Mouse (Mus musculus) heart, embryonic 15.5 days (tissue): ENCODE results near the gene Klhl2. TPM values are rescaled to one million over a fixed set of nuclear protein-coding genes. Genes with fewer than 3 reads are reported as not detected.

Source experiments
- ATAC-seq: fragments of 200-750 bp; cut with Nextera tagmentation; replicated peaks from 2 replicates; pipeline ENCODE4 v1.8.0; 2017; ENCODE audit warnings: low read depth, moderate TSS enrichment; ENCODE audit not compliant: insufficient number of reproducible peaks, insufficient read depth, low FRiP score
- H3K27ac ChIP-seq: fragments of 300-500 bp; sonication (generic); 2 replicates; pipeline ENCODE4 v1.5.1; 2015; ENCODE audit warnings: mild to moderate bottlenecking, inconsistent platforms
- H3K27me3 ChIP-seq: fragments of 300-500 bp; sonication (generic); 2 replicates; pipeline ENCODE4 v1.6.1; 2015; ENCODE audit warnings: inconsistent platforms
- H3K36me3 ChIP-seq: fragments of 300-500 bp; sonication (generic); 2 replicates; pipeline ENCODE4 v1.6.1; 2015; ENCODE audit warnings: mild to moderate bottlenecking, inconsistent platforms
- H3K4me1 ChIP-seq: fragments of 300-500 bp; sonication (generic); replicated peaks from 2 replicates; pipeline ENCODE4 v1.6.1; 2015; ENCODE audit warnings: inconsistent platforms
- H3K4me2 ChIP-seq: fragments of 300-500 bp; sonication (generic); 2 replicates; pipeline ENCODE4 v1.6.1; 2015; ENCODE audit warnings: inconsistent platforms, mild to moderate bottlenecking, moderate library complexity
- H3K4me3 ChIP-seq: fragments of 300-500 bp; sonication (generic); 2 replicates; pipeline ENCODE4 v1.5.1; 2015; ENCODE audit warnings: mild to moderate bottlenecking, inconsistent platforms
- H3K9ac ChIP-seq: fragments of 300-500 bp; sonication (generic); 2 replicates; pipeline ENCODE4 v1.6.1; 2015; ENCODE audit warnings: mild to moderate bottlenecking, inconsistent platforms
- H3K9me3 ChIP-seq: fragments of 300-500 bp; sonication (generic); replicated peaks from 2 replicates; pipeline ENCODE4 v1.6.1; 2016; ENCODE audit warnings: inconsistent platforms
- WGBS: fragments of 180-500 bp; shearing (Covaris S2); methylation state at CpG from one replicate; pipeline ENCODE4 v1.1.7; 2015; ENCODE audit warnings: mixed read lengths; 5-methylcytosine and 5-hydroxymethylcytosine counted together
- polyA plus RNA-seq: library from polyadenylated mRNA; unstranded; fragments of >200 nt; fragmentation: Nextera tagmentation; extraction: Ambion mirVana; gene quantifications from 2 replicates; pipeline ENCODE4 v1.2.1, GENCODE M21; 2015

Klhl2 gene
- polyA plus RNA-seq, 1 experiment from 2014 or later, result 11.3 TPM

DNA sequence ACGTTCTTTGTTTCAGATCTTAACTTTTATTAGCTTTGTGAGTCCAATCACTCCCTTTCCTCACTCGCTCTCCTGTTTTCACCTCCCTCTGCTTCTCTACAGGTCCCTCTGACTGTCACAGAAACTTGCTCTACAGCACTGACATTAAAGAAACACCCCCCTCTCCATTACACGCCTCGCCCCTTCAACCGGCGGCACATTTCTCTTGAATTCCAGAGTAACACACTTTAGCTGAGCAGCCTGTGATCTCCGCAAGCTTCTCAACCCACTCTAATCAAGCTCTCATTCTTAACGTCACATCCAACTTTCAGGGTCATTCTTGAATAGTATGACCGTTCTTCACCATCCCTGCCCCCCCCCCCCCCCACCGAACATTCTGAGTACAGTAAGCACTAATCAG is 52.1 kb downstream of the Klhl2 start:
- Histone ChIP-seq H3K4me3 (no peak overlapping the region), H3K36me3 (no peaks in the 10 kb centered on the region), H3K4me2 (no peak overlapping the region), H3K27ac (no peak overlapping the region), H3K27me3 (no peaks in the 10 kb centered on the region), H3K9ac (no peak overlapping the region), H3K9me3 (no peaks in the 10 kb centered on the region), H3K4me1 (peaks cover 3% of the 10 kb centered on the region; the same call in 1 of the 2 replicates)
- WGBS, result 74% methylated on average over 10 of the region's 10 CpGs
- no peak for ATAC-seq

DNA sequence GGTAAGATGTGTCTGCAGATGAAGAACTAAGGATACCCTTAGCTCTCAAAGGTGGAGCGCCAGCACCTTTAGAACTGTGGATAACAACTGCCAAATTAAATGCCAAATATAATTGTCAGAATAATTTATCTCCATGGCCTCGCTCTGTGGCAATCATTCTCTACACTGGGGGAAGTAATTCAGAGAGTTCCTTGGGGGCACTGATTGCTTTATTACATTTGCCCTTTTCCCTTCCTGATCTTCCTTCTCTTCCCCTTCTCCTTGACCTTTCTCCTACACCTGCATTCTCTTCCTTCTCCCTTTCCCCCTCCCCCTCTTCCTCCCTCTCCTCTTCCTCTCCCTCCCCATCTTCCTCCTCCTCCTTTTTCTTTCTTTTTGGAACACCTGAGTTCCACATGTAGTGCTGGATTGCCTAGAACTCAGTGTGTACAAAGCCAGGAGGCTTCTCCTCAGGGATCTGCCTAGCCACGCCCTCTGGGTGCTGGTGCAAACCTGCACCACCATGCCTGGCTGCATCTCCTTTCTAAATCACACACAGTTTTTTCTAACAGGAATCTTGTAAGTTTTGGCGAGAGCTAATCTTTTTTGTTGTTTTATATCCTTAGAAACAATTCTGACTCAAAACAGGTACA is 58.5 kb downstream of the Klhl2 start:
- Histone ChIP-seq H3K9ac (no peak overlapping the region), H3K36me3 (no peaks in the 10 kb centered on the region), H3K27me3 (no peaks in the 10 kb centered on the region), H3K9me3 (no peaks in the 10 kb centered on the region), H3K4me1 (peaks cover 6% of the 10 kb centered on the region; the same call in 1 of the 2 replicates), H3K27ac (no peak overlapping the region), H3K4me3 (no peak overlapping the region), H3K4me2 (no peak overlapping the region)
- ATAC-seq, result no peak
- WGBS, result 83% methylated on average over 4 of the region's 4 CpGs

DNA sequence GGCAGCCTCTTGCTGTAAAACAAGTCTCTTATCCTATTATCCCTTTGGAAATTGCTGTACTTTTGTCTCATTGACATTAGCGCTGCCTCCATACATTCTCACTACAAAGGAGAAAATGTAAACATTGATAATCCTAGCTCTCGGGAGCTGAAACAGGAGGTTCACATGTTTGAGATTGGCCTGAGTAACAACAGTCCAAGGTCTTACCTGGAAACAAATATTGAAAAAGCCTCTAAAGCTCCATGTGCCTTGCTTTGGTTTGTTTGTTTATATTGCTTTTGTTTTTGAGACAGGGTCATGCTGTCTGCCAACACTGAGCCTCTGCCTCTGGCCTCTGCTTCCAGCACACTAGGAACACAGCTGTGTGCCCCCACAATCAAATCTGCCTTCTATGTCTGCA is 59.4 kb downstream of the Klhl2 start:
- H3K9ac ChIP-seq, result no peak overlapping the region
- H3K4me2 ChIP-seq, result no peak overlapping the region
- H3K4me1 ChIP-seq, result peaks cover 6% of the 10 kb centered on the region; the same call in 1 of the 2 replicates
- no peaks in the 10 kb centered on the region for H3K36me3 ChIP-seq
- WGBS, result 59% methylated on average over 2 of the region's 2 CpGs
- no peak for ATAC-seq
- H3K27ac ChIP-seq, result no peak overlapping the region
- H3K9me3 ChIP-seq, result no peaks in the 10 kb centered on the region
- no peak overlapping the region for H3K4me3 ChIP-seq
- H3K27me3 ChIP-seq, result no peaks in the 10 kb centered on the region

DNA sequence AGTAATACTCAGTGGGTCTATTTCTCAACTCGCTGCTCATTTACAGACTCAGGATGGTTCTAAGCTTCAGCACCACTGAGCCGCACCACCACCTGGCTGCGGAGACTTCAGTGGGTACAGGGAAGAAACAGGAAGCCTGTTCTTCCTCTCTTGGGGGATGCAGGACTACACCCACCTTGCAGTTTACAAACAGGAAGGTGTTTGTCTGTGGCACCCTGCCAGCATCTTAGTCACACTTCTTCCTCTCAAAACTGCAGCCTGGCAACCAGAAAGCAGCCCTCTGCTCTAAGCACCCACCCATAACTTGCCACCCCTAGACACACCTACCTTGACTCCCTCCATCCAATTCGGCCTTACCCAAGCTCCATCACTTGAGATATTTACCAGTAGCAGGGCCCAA is 61.1 kb downstream of the Klhl2 start:
- Histone ChIP-seq H3K27ac (no peak overlapping the region), H3K4me2 (no peak overlapping the region), H3K27me3 (no peaks in the 10 kb centered on the region), H3K4me3 (no peak overlapping the region), H3K4me1 (peaks cover 6% of the 10 kb centered on the region; the same call in 1 of the 2 replicates), H3K36me3 (no peaks in the 10 kb centered on the region), H3K9ac (no peak overlapping the region), H3K9me3 (no peaks in the 10 kb centered on the region)
- ATAC-seq, result no peak
- 85% methylated on average over 4 of the region's 4 CpGs for WGBS

DNA sequence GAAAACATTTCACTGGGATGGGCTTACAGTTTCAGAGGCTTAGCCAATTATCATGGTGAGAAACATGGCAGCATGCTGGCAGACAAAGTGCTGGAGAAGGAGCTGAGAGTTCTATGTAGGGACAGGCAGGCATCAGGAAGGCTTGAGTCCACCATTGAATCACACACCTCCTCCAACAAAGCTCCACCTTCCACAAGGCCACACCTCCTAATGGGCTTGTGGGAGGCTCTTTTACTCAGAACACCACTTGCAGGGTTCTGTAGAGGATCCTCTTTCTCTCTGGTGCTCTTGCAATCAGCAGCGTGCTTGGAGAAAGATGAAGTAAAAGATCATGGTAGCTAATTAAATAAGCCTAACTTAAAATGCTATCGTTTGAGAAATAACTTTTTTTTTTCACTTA is 63.0 kb downstream of the Klhl2 start:
- no peak overlapping the region for H3K4me3 ChIP-seq
- no peak overlapping the region for H3K9ac ChIP-seq
- WGBS, result 83% methylated on average over 2 of the region's 2 CpGs
- no peaks in the 10 kb centered on the region for H3K9me3 ChIP-seq
- H3K27ac ChIP-seq, result no peak overlapping the region
- H3K4me1 ChIP-seq, result peaks cover 3% of the 10 kb centered on the region; the same call in 1 of the 2 replicates
- no peaks in the 10 kb centered on the region for H3K27me3 ChIP-seq
- no peak for ATAC-seq
- no peak overlapping the region for H3K4me2 ChIP-seq
- no peaks in the 10 kb centered on the region for H3K36me3 ChIP-seq

DNA sequence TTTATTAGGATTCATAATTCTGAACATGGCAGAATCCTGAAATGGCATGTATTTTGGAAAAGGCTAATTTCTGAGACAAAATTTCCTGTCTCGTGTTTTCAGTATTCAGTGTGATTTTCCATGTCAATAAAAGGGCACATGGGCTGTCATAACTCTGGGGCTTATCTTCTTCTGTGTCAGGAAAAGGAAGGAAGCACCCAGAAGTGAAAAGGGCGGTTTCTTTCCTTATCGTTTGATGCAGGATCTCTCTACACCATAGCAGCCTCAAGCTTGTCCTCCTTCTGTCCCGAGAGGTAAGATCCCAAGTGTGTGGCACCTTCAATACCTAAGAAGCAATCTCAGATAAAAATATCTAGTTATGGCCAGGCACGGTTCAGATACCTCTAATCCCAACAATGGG is 65.6 kb downstream of the Klhl2 start:
- Histone ChIP-seq H3K9ac (no peak overlapping the region), H3K4me3 (no peak overlapping the region), H3K27ac (no peak overlapping the region), H3K4me2 (no peak overlapping the region), H3K9me3 (no peaks in the 10 kb centered on the region), H3K27me3 (no peaks in the 10 kb centered on the region), H3K4me1 (peaks cover 2% of the 10 kb centered on the region; the same call in 1 of the 2 replicates), H3K36me3 (no peaks in the 10 kb centered on the region)
- ATAC-seq, result no peak
- 79% methylated on average over 5 of the region's 5 CpGs for WGBS

DNA sequence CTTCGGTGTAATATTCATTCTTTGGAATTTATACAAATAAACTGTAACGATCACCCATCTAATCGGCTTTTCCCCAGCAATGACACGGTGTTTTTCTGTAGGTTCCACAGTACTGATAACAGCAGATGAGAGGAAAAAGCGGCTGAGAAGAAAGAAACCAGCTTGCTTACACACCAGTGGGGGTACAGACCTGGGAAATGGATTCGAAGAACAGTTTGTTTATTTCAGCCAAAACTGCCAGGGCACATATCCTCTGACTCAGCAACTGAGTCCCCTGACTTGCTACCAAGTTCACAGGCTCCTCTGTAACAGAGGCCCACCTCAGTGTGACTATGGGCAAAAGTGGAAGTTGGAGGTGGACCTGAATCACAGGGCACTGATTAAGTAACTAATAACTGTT is 67.9 kb downstream of the Klhl2 start:
- no peaks in the 10 kb centered on the region for H3K36me3 ChIP-seq
- no peak for ATAC-seq
- no peak overlapping the region for H3K9ac ChIP-seq
- no peaks in the 10 kb centered on the region for H3K27me3 ChIP-seq
- H3K4me2 ChIP-seq, result no peak overlapping the region
- no peak overlapping the region for H3K27ac ChIP-seq
- no peaks in the 10 kb centered on the region for H3K9me3 ChIP-seq
- no peak overlapping the region for H3K4me3 ChIP-seq
- WGBS, result 63% methylated on average over 6 of the region's 6 CpGs
- H3K4me1 ChIP-seq, result no peaks in the 10 kb centered on the region

DNA sequence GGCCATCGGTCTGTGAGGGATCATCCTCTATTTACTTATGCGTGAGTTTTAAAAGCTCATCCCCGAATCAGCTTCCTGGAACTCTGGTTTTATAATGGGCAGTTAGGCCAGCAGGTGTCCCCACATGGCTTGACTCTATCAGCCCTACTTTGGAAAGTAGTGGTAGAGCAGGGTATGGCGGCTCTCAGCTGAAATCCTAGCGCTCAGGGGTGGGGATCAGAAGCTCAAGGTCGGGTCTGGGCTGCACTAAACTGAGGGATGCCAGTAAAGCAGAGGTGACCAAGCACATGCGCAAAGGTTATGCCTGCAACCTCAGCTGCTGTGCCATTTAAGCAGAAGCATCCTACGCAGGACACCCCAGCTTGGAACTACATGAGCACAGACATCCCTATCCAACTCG is 71.9 kb downstream of the Klhl2 start:
- Histone ChIP-seq H3K4me2 (no peak overlapping the region), H3K27ac (no peak overlapping the region), H3K9ac (no peak overlapping the region), H3K4me3 (no peak overlapping the region), H3K9me3 (no peaks in the 10 kb centered on the region), H3K4me1 (no peaks in the 10 kb centered on the region), H3K27me3 (no peaks in the 10 kb centered on the region), H3K36me3 (no peaks in the 10 kb centered on the region)
- ATAC-seq, result no peak
- 74% methylated on average over 9 of the region's 9 CpGs for WGBS

DNA sequence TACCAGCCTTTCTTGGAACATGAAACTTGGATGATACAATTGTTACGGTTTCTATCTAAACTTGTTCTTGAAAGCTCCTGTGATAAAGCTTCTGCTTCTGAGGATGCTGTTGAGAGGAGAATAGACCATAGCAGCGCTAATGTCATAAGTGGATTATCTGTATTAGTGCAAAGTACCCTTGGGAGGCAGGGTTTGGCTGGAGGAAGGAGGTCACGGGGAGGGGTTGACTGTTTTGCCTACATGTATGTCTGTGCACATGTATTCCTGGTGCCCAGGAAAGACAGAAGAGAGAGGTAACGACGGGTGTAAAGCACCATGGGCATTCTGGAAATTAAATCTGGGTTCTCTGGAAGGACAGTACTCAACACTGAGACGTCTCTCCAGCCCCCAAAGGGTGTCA is 75.7 kb downstream of the Klhl2 start:
- no peak for ATAC-seq
- H3K9me3 ChIP-seq, result no peaks in the 10 kb centered on the region
- H3K9ac ChIP-seq, result no peak overlapping the region
- 92% methylated on average over 6 of the region's 6 CpGs for WGBS
- H3K4me2 ChIP-seq, result no peak overlapping the region
- H3K27ac ChIP-seq, result no peak overlapping the region
- no peaks in the 10 kb centered on the region for H3K27me3 ChIP-seq
- H3K4me3 ChIP-seq, result no peak overlapping the region
- no peaks in the 10 kb centered on the region for H3K36me3 ChIP-seq
- 0 out of 2 replicates have a peak, but pooled peaks cover 2% of the 10 kb centered on the region for H3K4me1 ChIP-seq

DNA sequence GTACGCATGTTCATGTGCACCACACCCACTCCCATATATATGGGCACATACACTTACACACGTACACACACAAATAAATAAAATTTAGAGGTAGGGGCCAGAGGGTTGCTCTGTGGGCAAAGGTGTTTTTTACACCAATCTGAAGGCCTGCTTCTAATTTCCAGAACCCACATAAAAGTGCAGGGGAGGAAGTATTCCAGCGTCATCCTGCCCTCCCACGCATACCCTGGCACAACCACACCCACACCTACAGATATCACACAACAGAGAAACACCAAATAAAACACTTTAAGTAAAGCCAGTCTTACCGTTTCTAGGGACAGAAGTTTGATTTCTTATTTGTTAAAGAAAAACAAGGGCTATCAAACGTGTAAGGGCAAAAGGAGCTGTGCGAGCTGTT is 79.0 kb downstream of the Klhl2 start:
- 85% methylated on average over 7 of the region's 7 CpGs for WGBS
- H3K4me1 ChIP-seq, result 0 out of 2 replicates have a peak, but pooled peaks cover 2% of the 10 kb centered on the region
- no peak overlapping the region for H3K9ac ChIP-seq
- H3K36me3 ChIP-seq, result no peaks in the 10 kb centered on the region
- ATAC-seq, result no peak
- H3K27ac ChIP-seq, result no peak overlapping the region
- no peaks in the 10 kb centered on the region for H3K9me3 ChIP-seq
- H3K4me2 ChIP-seq, result no peak overlapping the region
- H3K4me3 ChIP-seq, result no peak overlapping the region
- no peaks in the 10 kb centered on the region for H3K27me3 ChIP-seq

DNA sequence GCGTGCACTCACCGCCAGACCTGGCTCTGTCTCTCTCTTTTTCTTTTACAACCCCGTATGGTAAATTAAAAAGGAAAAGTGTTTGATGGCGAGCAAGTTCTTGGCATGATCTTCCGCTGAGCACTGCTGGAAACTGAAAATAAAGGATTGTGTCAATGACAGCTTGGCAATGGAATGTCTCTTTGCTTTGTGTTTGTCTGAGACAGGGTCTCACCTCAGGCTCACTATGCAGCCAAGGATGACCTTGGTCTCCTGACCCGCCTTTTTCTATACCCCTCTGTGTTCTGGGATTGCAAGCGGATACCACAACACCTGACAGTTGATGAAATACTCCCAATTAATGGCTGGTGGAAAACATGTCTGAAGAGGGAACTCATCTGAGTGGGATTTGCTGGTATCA is 80.2 kb downstream of the Klhl2 start:
- Histone ChIP-seq H3K36me3 (no peaks in the 10 kb centered on the region), H3K27ac (no peak overlapping the region), H3K4me3 (no peak overlapping the region), H3K4me2 (no peak overlapping the region), H3K9me3 (no peaks in the 10 kb centered on the region), H3K27me3 (no peaks in the 10 kb centered on the region), H3K4me1 (0 out of 2 replicates have a peak, but pooled peaks cover 2% of the 10 kb centered on the region), H3K9ac (no peak overlapping the region)
- 76% methylated on average over 7 of the region's 7 CpGs for WGBS
- ATAC-seq, result no peak

DNA sequence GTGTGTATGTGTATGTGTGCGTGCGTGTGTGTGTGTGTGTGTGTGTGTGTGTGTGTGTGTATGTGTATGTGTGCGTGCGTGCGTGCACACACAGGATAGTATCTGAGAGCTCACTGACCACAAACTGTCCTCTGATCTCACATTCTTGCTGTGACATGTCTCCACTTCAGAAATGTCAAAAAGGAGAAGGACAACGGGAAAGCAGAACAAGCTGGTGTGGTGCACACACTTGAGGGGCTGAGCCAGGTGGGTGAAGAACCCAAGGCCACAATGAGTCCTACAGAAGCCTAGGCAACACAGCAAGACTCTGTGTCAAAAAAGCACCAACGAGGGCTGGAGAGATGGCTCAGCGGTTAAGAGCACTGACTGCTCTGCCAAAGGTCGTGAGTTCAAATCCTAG is 81.2 kb downstream of the Klhl2 start:
- H3K36me3 ChIP-seq, result no peaks in the 10 kb centered on the region
- WGBS, result 90% methylated on average over 9 of the region's 9 CpGs
- H3K9me3 ChIP-seq, result no peaks in the 10 kb centered on the region
- H3K4me1 ChIP-seq, result 0 out of 2 replicates have a peak, but pooled peaks cover 2% of the 10 kb centered on the region
- no peak overlapping the region for H3K9ac ChIP-seq
- H3K4me3 ChIP-seq, result no peak overlapping the region
- H3K27ac ChIP-seq, result no peak overlapping the region
- no peak overlapping the region for H3K4me2 ChIP-seq
- ATAC-seq, result no peak
- H3K27me3 ChIP-seq, result no peaks in the 10 kb centered on the region
